Mouse (Mus musculus): ENCODE results near the gene Reep1.

DNA sequence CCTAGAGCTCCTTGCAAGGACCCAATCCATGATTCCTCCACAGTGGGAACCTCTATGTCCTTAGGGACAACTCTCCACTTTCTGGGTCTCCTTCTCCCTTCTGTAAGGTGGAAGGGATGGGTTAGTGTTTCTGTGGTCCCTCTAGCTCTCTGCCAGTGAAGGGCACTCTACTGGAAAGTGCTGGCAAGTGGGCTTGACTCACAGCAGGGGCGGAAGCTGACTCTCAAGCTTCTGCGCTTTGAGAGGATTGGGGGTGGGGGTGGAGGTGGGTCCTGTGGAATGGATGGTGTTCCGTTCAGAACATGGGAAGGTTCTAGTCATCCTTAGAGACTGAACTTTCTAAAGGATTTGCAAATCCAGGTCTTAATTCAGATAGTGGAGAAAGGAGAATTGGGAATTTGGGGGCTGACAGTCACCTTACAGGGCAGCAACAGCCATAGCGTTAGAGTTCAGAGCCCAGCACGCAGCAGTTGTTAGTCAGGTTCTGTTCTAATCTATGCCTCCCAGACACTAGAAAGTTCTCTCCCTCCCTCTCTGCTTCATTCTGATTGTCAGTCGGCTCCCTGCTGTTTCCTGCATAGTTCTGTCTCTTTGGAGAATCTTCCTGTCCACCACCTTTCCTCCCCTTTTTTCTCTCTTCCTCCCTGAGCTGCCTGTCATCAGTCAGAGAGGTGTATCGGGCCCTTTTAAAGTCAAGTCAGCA lies 93.8 kb downstream of the Reep1 start:
- no peak for TF ChIP-seq POLR2A (IDR thresholded peaks at IDR 0.05; ENCODE audit: insufficient read depth, low read length)
- no peak for TF ChIP-seq CTCF (IDR thresholded peaks at IDR 0.05; ENCODE audit: low read depth, low read length)
- TF ChIP-seq EP300 (IDR thresholded peaks at IDR 0.05; ENCODE audit: insufficient read depth, low read depth, low read length): no peak

Data from ES-Bruce4 (cell line).